Mouse (Mus musculus) heart, embryonic 12.5 days (tissue): Measurements from ENCODE around the gene Cdc34b. TPM values are rescaled to one million over a fixed set of nuclear protein-coding genes. Genes with fewer than 3 reads are reported as not detected.

Experiments
- ATAC-seq: fragments of 200-750 bp; cut with Nextera tagmentation; 2 replicates; pipeline ENCODE4 v1.8.0; 2017; ENCODE audit warnings: moderate TSS enrichment, moderate library complexity; ENCODE audit not compliant: insufficient number of reproducible peaks, low FRiP score
- H3K27ac ChIP-seq: fragments of 300-500 bp; sonication (generic); 2 replicates; pipeline ENCODE4 v1.5.1; 2016; ENCODE audit warnings: mild to moderate bottlenecking, moderate library complexity; ENCODE audit not compliant: poor library complexity, severe bottlenecking
- H3K27me3 ChIP-seq: fragments of 300-500 bp; sonication (generic); replicated peaks from 2 replicates; pipeline ENCODE4 v1.6.1; 2016; ENCODE audit warnings: mild to moderate bottlenecking, moderate library complexity
- H3K36me3 ChIP-seq: fragments of 300-500 bp; sonication (generic); 2 replicates; pipeline ENCODE4 v1.6.1; 2016; ENCODE audit warnings: mild to moderate bottlenecking, moderate library complexity
- H3K4me1 ChIP-seq: fragments of 300-500 bp; sonication (generic); replicated peaks from 2 replicates; pipeline ENCODE4 v1.6.1; 2016; ENCODE audit warnings: mild to moderate bottlenecking
- H3K4me2 ChIP-seq: fragments of 300-500 bp; sonication (generic); 2 replicates; pipeline ENCODE4 v1.6.1; 2016; ENCODE audit warnings: mild to moderate bottlenecking, moderate library complexity
- H3K4me3 ChIP-seq: fragments of 300-500 bp; sonication (generic); 2 replicates; pipeline ENCODE4 v1.5.1; 2016; ENCODE audit warnings: mild to moderate bottlenecking
- H3K9ac ChIP-seq: fragments of 300-500 bp; sonication (generic); 2 replicates; pipeline ENCODE4 v1.6.1; 2016; ENCODE audit warnings: mild to moderate bottlenecking, moderate library complexity
- H3K9me3 ChIP-seq: fragments of 300-500 bp; sonication (generic); replicated peaks from 2 replicates; pipeline ENCODE4 v1.6.1; 2016; ENCODE audit warnings: mild to moderate bottlenecking, moderate library complexity
- WGBS: fragments of 180-500 bp; shearing (Covaris S2); methylation state at CpG from one replicate; pipeline ENCODE4 v1.1.7; 2016; 5-methylcytosine and 5-hydroxymethylcytosine counted together
- polyA plus RNA-seq: library from polyadenylated mRNA; unstranded; fragments of >200 nt; fragmentation: Nextera tagmentation; extraction: Ambion mirVana; gene quantifications from 2 replicates; pipeline ENCODE4 v1.2.1, GENCODE M21; 2016

Gene Cdc34b
- polyA plus RNA-seq, 1 experiment from 2014 or later: not detected

GRCm38 (mm10) chr11:94735746-94736145 is 5.8 kb upstream of the Cdc34b start:
- ATAC-seq: no peak
- Histone ChIP-seq H3K27ac (no peak overlapping the region), H3K4me2 (no peak overlapping the region), H3K9me3 (no peaks in the 10 kb centered on the region), H3K4me3 (no peak overlapping the region), H3K36me3 (no peaks in the 10 kb centered on the region), H3K9ac (no peak overlapping the region), H3K27me3 (peaks cover 19% of the 10 kb centered on the region), H3K4me1 (no peaks in the 10 kb centered on the region)
- WGBS: 68% methylated on average over 2 of the region's 2 CpGs

- H3K9me3 ChIP-seq: no peaks in the 10 kb centered on the region
- H3K27ac ChIP-seq: no peak overlapping the region
- 0 out of 2 replicates have a peak, but pooled peaks cover 3% of the 10 kb centered on the region for H3K4me1 ChIP-seq
- WGBS: 37% methylated on average over 2 of the region's 2 CpGs
- ATAC-seq: no peak
- H3K4me3 ChIP-seq: no peak overlapping the region
- no peak overlapping the region for H3K4me2 ChIP-seq
- H3K27me3 ChIP-seq: 0 out of 2 replicates have a peak, but pooled peaks cover 4% of the 10 kb centered on the region
- no peaks in the 10 kb centered on the region for H3K36me3 ChIP-seq
- H3K9ac ChIP-seq: no peak overlapping the region
These were observed 11.5 kb downstream of the Cdc34b start for GRCm38 (mm10) chr11:94752946-94753713.

- 0 out of 2 replicates have a peak, but pooled peaks cover 4% of the 10 kb centered on the region for H3K9me3 ChIP-seq
- no peak overlapping the region for H3K27ac ChIP-seq
- H3K4me2 ChIP-seq: no peak overlapping the region
- H3K4me3 ChIP-seq: no peak overlapping the region
- no peak for ATAC-seq
- H3K9ac ChIP-seq: no peak overlapping the region
- H3K27me3 ChIP-seq: no peaks in the 10 kb centered on the region
- H3K4me1 ChIP-seq: no peaks in the 10 kb centered on the region
- 71% methylated on average over 6 of the region's 6 CpGs for WGBS
- no peaks in the 10 kb centered on the region for H3K36me3 ChIP-seq
These were observed 18.3 kb downstream of the Cdc34b start for GRCm38 (mm10) chr11:94759916-94760315.

GRCm38 (mm10) chr11:94760364-94760763 is 18.8 kb downstream of the Cdc34b start:
- H3K27ac ChIP-seq: no peak overlapping the region
- no peak overlapping the region for H3K9ac ChIP-seq
- 0 out of 2 replicates have a peak, but pooled peaks cover 4% of the 10 kb centered on the region for H3K9me3 ChIP-seq
- no peaks in the 10 kb centered on the region for H3K4me1 ChIP-seq
- no peaks in the 10 kb centered on the region for H3K36me3 ChIP-seq
- no peak overlapping the region for H3K4me3 ChIP-seq
- no peak overlapping the region for H3K4me2 ChIP-seq
- 65% methylated on average over 3 of the region's 3 CpGs for WGBS
- H3K27me3 ChIP-seq: no peaks in the 10 kb centered on the region
- no peak for ATAC-seq

- ATAC-seq: no peak
- Histone ChIP-seq H3K4me3 (no peak overlapping the region), H3K4me2 (no peak overlapping the region), H3K4me1 (no peaks in the 10 kb centered on the region), H3K36me3 (no peaks in the 10 kb centered on the region), H3K9me3 (peaks cover 6% of the 10 kb centered on the region; the same call in 1 of the 2 replicates), H3K9ac (no peak overlapping the region), H3K27me3 (no peaks in the 10 kb centered on the region), H3K27ac (no peak overlapping the region)
- 66% methylated on average over 7 of the region's 7 CpGs for WGBS
These were observed 19.2 kb downstream of the Cdc34b start for GRCm38 (mm10) chr11:94760799-94761198.

- 75% methylated on average over 1 of the region's 1 CpGs for WGBS
- no peak for ATAC-seq
- H3K9ac ChIP-seq: no peak overlapping the region
These were observed 20.7 kb downstream of the Cdc34b start for GRCm38 (mm10) chr11:94762281-94762680.

GRCm38 (mm10) chr11:94762775-94763174 is 21.2 kb downstream of the Cdc34b start:
- no peak for ATAC-seq
- Histone ChIP-seq H3K9me3 (peaks cover 9% of the 10 kb centered on the region; the same call in 1 of the 2 replicates), H3K27ac (no peak overlapping the region), H3K4me1 (no peaks in the 10 kb centered on the region), H3K36me3 (no peaks in the 10 kb centered on the region), H3K9ac (no peak overlapping the region), H3K4me2 (no peak overlapping the region), H3K4me3 (no peak overlapping the region), H3K27me3 (no peaks in the 10 kb centered on the region)
- 35% methylated on average over 6 of the region's 6 CpGs for WGBS

More at GRCm38 (mm10) chr11:94762281-94762680, 20.7 kb downstream of the Cdc34b start:
- Histone ChIP-seq H3K4me3 (no peak overlapping the region), H3K27me3 (no peaks in the 10 kb centered on the region), H3K9me3 (peaks cover 9% of the 10 kb centered on the region; the same call in 1 of the 2 replicates), H3K4me1 (no peaks in the 10 kb centered on the region), H3K4me2 (no peak overlapping the region), H3K36me3 (no peaks in the 10 kb centered on the region), H3K27ac (no peak overlapping the region)

GRCm38 (mm10) chr11:94767241-94767640 is 25.7 kb downstream of the Cdc34b start:
- Histone ChIP-seq H3K9ac (no peak overlapping the region), H3K36me3 (no peaks in the 10 kb centered on the region), H3K27ac (no peak overlapping the region), H3K27me3 (no peaks in the 10 kb centered on the region), H3K4me3 (no peak overlapping the region), H3K4me2 (no peak overlapping the region), H3K9me3 (peaks cover 9% of the 10 kb centered on the region; the same call in 1 of the 2 replicates), H3K4me1 (no peaks in the 10 kb centered on the region)
- no peak for ATAC-seq
- WGBS: 91% methylated on average over 2 of the region's 2 CpGs

- ATAC-seq: no peak
- no peaks in the 10 kb centered on the region for H3K9me3 ChIP-seq
- peaks cover 1% of the 10 kb centered on the region; the same call in 1 of the 2 replicates for H3K27me3 ChIP-seq
- no peaks in the 10 kb centered on the region for H3K4me1 ChIP-seq
- H3K27ac ChIP-seq: no peak overlapping the region
- H3K36me3 ChIP-seq: no peaks in the 10 kb centered on the region
- no peak overlapping the region for H3K9ac ChIP-seq
- no peak overlapping the region for H3K4me2 ChIP-seq
- no peak overlapping the region for H3K4me3 ChIP-seq
- WGBS: 65% methylated on average over 3 of the region's 3 CpGs
These were observed 30.9 kb downstream of the Cdc34b start for GRCm38 (mm10) chr11:94772363-94773055.

- Histone ChIP-seq H3K4me2 (no peak overlapping the region), H3K9ac (no peak overlapping the region), H3K4me3 (no peak overlapping the region), H3K27me3 (peaks cover 7% of the 10 kb centered on the region; the same call in 1 of the 2 replicates), H3K4me1 (no peaks in the 10 kb centered on the region), H3K36me3 (no peaks in the 10 kb centered on the region), H3K27ac (no peak overlapping the region), H3K9me3 (no peaks in the 10 kb centered on the region)
- ATAC-seq: no peak
- WGBS: 70% methylated on average over 1 of the region's 1 CpGs
These were observed 32.3 kb downstream of the Cdc34b start for GRCm38 (mm10) chr11:94773851-94774250.

GRCm38 (mm10) chr11:94774887-94775497 is 33.4 kb downstream of the Cdc34b start:
- H3K9me3 ChIP-seq: no peaks in the 10 kb centered on the region
- 76% methylated on average over 5 of the region's 5 CpGs for WGBS
- no peak overlapping the region for H3K4me2 ChIP-seq
- H3K27ac ChIP-seq: no peak overlapping the region
- H3K4me1 ChIP-seq: no peaks in the 10 kb centered on the region
- ATAC-seq: no peak
- H3K9ac ChIP-seq: no peak overlapping the region
- no peak overlapping the region for H3K4me3 ChIP-seq
- H3K36me3 ChIP-seq: no peaks in the 10 kb centered on the region
- H3K27me3 ChIP-seq: peaks cover 7% of the 10 kb centered on the region; the same call in 1 of the 2 replicates
